Mouse (Mus musculus) ES-E14 (cell line): ENCODE measurements around the gene Supt4a. TPM values are rescaled to one million over a fixed set of nuclear protein-coding genes. Genes with fewer than 3 reads are reported as not detected.
A peak's percentile ranks its signal among the peaks of the same experiment; 100 is the strongest.

Experiments used
- DNase-seq: peaks from one replicate; pipeline ENCODE4 v3.0.0-alpha.2; 2013; ENCODE audit warnings: low read depth, low spot score
- H3K27ac ChIP-seq: 2 replicates; pipeline ENCODE4 v1.5.1; 2012; ENCODE audit warnings: low read depth, mild to moderate bottlenecking, low read length, moderate library complexity, mixed read lengths; ENCODE audit not compliant: poor library complexity, insufficient read depth, severe bottlenecking
- H3K36me3 ChIP-seq: 2 replicates; pipeline ENCODE4 v1.6.1; 2012; ENCODE audit warnings: mild to moderate bottlenecking, low read length, moderate library complexity, mixed read lengths; ENCODE audit not compliant: control insufficient read depth, poor library complexity, insufficient read depth, severe bottlenecking
- H3K4me1 ChIP-seq, 2 experiments: fragments of 150-350 bp in 1 of 2; sonication (generic) in 1 of 2; 2 replicates each; pipeline ENCODE4 v1.6.1; 2012; ENCODE audit warnings: low read length in 2 of 2, mild to moderate bottlenecking in 1 of 2, mixed read lengths in 1 of 2; ENCODE audit not compliant: control insufficient read depth in 2 of 2, insufficient read depth in 2 of 2, poor library complexity in 1 of 2
- H3K4me3 ChIP-seq, 2 experiments: fragments of 150-350 bp in 1 of 2; sonication (generic) in 1 of 2; 2 replicates each; pipeline ENCODE4 v1.5.1; 2012; ENCODE audit warnings: low read length in 2 of 2, low read depth in 1 of 2, mild to moderate bottlenecking in 1 of 2, mixed read lengths in 1 of 2; ENCODE audit not compliant: insufficient read depth in 1 of 2, poor library complexity in 1 of 2, severe bottlenecking in 1 of 2
- H3K9ac ChIP-seq: 2 replicates; pipeline ENCODE4 v1.6.1; 2012; ENCODE audit warnings: low read depth, mild to moderate bottlenecking, low read length, mixed read lengths; ENCODE audit not compliant: poor library complexity, insufficient read depth, severe bottlenecking
- H3K9me3 ChIP-seq: fragments of 150-350 bp; sonication (generic); 2 replicates; pipeline ENCODE4 v1.6.1; 2012; ENCODE audit warnings: low read depth, mild to moderate bottlenecking, low read length; ENCODE audit not compliant: control insufficient read depth, insufficient read depth
- CHD2 ChIP-seq: IDR thresholded peaks from 2 replicates; pipeline ENCODE4 v1.6.1; 2014; ENCODE audit warnings: mild to moderate bottlenecking, low read depth, low read length, inconsistent platforms
- HCFC1 ChIP-seq: IDR thresholded peaks from 2 replicates; pipeline ENCODE4 v1.6.1; 2012; ENCODE audit warnings: low read length, inconsistent platforms, borderline replicate concordance; ENCODE audit not compliant: insufficient read depth
- MAFK ChIP-seq: IDR thresholded peaks from 2 replicates; pipeline ENCODE4 v1.6.1; 2014; ENCODE audit warnings: mild to moderate bottlenecking, low read depth, low read length, inconsistent platforms; ENCODE audit not compliant: insufficient read depth
- ZC3H11A ChIP-seq: IDR thresholded peaks from 2 replicates; pipeline ENCODE4 v1.6.1; 2012; ENCODE audit warnings: low read depth, mild to moderate bottlenecking, inconsistent platforms, low read length, borderline replicate concordance
- ZNF384 ChIP-seq: IDR thresholded peaks from 2 replicates; pipeline ENCODE4 v1.6.1; 2012; ENCODE audit warnings: low read depth, low read length, inconsistent platforms
- in situ Hi-C, 2 experiments: fragments of 600-800 bp; cut with MboI; formaldehyde crosslinking; loops; one replicate each; pipeline ENCODE4 v1.15.1; 2025; ENCODE audit warnings: low sequenced_read_pairs in 2 of 2, inconsistent platforms in 1 of 2; ENCODE audit not compliant: unreplicated experiment in 2 of 2
- total RNA-seq: library from RNA; depleted of rRNA; stranded (reverse); fragments of 300-350 nt; gene quantifications from 2 replicates; pipeline ENCODE4 v1.2.3, GENCODE M21; 2012

Supt4a gene
- total RNA-seq, 1 experiment: 220 TPM

DNA sequence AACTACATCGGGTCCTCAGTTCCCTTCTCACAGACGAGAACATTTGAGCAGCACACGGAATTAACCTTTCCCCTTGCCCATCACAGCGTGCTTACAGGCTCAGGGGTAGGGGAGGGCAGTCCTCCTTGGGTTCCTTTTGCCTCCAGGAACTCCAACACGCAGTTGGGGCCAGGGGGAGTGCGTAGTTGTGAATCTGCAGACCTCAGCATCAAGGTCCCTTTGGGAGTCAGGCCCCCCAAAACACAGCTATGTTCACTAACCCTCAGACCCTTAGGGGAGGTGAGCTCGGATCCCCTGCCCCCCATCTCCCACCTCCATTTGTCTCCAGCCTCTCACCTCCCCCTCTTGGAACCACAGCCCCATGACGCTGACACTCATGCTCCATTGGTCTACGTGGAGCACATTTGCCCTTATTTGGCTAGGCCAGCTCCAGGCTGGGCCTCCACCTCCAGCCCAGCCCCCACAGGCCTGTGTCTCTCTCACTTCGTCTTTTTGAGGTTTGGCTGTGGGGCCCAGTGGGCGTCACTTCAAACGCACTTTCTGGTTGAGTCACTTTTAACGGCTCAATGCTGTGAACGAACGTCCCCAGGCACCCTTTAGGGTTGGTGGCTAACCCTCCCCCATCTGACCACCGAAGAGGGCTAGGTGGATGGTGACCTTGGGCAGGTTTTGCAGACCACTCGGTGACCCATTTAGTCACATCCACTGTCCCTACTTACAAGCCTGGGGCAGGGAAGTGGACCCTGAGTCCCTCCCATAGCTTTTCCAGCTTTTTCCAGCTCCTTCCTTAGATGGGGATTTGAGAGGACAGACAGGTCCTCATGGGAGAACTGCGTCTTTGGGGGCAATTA lies 12.1 kb downstream of the Supt4a start:
- H3K4me1 ChIP-seq: peaks cover 2 to 29% of the 10 kb centered on the region in 2 experiments; a peak in 2 of 4 replicates
- DNase-seq: no peak
- in situ Hi-C loops: no loop called here
- TF ChIP-seq HCFC1: no peak
- no peak for TF ChIP-seq CHD2
- 0 out of 2 replicates have a peak, but pooled peaks cover 7% of the 10 kb centered on the region for H3K36me3 ChIP-seq
- H3K9ac ChIP-seq: peak overlapping the region; percentile 58
- H3K9me3 ChIP-seq: no peaks in the 10 kb centered on the region
- H3K4me3 ChIP-seq: peak overlapping the region; percentile 10 to 65; a peak in 2 of 4 replicates
- H3K27ac ChIP-seq: peak overlapping the region; percentile 20; the same call in 1 of the 2 replicates

DNA sequence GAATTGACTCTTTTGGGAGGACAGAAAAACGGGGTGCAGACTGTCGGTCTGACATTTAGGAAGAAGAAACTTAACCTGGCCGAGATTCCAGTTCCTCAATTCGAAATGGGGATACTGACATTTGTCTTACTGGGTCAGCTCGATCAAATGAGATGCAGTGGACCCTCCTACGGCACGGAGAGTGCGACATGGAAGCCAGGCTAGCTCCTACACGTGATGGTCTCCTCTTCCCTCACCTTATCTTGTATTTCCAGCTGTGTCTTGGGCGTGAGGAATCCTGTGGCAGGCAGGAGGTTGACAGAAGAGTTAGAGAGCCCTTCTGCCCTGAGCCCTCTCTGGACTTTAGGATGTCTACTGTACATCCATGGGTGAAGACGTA lies 12.7 kb downstream of the Supt4a start:
- peak overlapping the region; percentile 58; the same call in 1 of the 2 replicates for H3K9ac ChIP-seq
- H3K4me3 ChIP-seq: no peak overlapping the region
- H3K4me1 ChIP-seq: peaks cover 2 to 30% of the 10 kb centered on the region in 2 experiments; a peak in 2 of 4 replicates
- H3K27ac ChIP-seq: no peak overlapping the region; the same call in 1 of the 2 replicates
- no peaks in the 10 kb centered on the region for H3K9me3 ChIP-seq
- TF ChIP-seq ZNF384 (no peak), CHD2 (no peak), HCFC1 (no peak), ZC3H11A (no peak), MAFK (no peak)
- DNase-seq: no peak
- in situ Hi-C loops: no loop called here
- 0 out of 2 replicates have a peak, but pooled peaks cover 2% of the 10 kb centered on the region for H3K36me3 ChIP-seq

DNA sequence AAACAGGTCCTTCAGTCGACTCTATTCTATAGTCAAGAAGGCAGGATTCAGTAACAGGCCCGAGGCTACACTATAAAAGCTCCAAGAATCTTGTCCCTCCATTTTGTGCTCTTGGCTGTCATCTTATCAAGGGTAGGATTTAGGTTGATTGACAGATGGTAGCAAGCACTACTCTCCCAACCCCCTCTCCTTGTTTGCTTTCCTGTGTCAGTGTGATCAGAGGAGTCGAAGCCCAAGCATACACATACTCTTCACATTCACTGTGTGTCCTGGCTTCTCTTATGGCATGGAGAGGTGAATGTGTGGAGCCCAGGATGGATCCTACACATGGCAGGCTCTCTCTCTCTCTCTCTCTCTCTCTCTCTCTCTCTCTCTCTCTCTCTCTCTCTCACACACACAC lies 13.2 kb downstream of the Supt4a start:
- H3K27ac ChIP-seq: no peak overlapping the region
- no peak overlapping the region for H3K9ac ChIP-seq
- H3K4me1 ChIP-seq: peaks cover 2 to 30% of the 10 kb centered on the region in 2 experiments; a peak in 2 of 4 replicates
- H3K4me3 ChIP-seq: no peak overlapping the region
- H3K36me3 ChIP-seq: no peaks in the 10 kb centered on the region
- in situ Hi-C loops: no loop called here
- no peaks in the 10 kb centered on the region for H3K9me3 ChIP-seq
- TF ChIP-seq ZNF384: no peak
- TF ChIP-seq CHD2: no peak
- no peak for TF ChIP-seq MAFK
- DNase-seq: no peak

DNA sequence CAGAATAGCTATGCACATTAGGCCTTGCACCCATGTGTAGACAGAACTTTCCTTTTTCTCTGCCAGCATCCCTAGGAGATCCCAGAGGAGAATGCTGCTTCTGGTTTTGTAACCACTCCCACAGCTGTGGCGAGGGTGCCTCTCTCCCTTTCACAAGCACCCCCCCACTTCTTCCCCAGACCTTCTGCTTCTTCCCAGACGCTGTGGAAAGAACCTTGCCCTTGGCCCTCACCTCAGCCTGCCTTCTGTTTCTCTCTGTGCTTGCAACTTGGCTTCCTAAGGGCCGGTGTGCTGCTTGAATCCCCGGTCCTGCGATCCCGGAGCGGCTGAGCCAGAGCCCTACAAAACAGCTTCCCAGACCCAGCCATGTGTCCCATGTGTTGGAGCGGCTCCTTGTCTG lies 13.7 kb downstream of the Supt4a start:
- peak overlapping the region; percentile 31; the same call in 1 of the 2 replicates for H3K9ac ChIP-seq
- H3K27ac ChIP-seq: no peak overlapping the region
- TF ChIP-seq HCFC1: no peak
- TF ChIP-seq CHD2: no peak
- no peak for TF ChIP-seq MAFK
- TF ChIP-seq ZC3H11A: no peak
- no peak for TF ChIP-seq ZNF384
- DNase-seq: no peak
- H3K4me3 ChIP-seq: no peak overlapping the region
- H3K4me1 ChIP-seq: peaks cover 2 to 30% of the 10 kb centered on the region in 2 experiments; a peak in 2 of 4 replicates
- no peaks in the 10 kb centered on the region for H3K36me3 ChIP-seq
- no peaks in the 10 kb centered on the region for H3K9me3 ChIP-seq
- in situ Hi-C loops: no loop called here

DNA sequence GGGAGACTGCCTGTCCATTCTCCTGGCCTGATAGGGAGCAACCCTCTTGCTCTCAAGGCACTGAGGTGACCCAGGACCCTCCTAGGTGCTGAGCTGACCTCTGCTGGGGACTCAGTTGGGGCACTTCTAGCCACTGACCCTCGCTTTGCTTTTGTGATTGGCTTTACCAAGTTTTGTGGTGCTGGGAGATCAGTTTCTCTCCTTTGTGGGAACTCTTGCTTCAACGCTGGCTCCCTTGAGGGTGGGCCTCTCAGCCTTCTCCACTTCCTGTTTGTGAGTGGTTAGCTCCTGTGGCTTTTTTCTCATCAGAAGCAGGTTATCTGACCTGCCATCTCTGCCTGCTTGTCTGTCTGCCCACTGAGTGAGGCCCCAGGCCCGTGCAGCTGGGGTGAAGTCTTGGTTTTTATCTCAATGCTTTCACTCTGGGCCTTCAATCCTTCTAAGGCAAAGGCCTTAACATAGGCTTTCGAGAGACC lies 14.2 kb downstream of the Supt4a start:
- Histone ChIP-seq H3K9me3 (no peaks in the 10 kb centered on the region), H3K4me3 (no peak overlapping the region), H3K9ac (peak overlapping the region; percentile 31; the same call in 1 of the 2 replicates), H3K36me3 (no peaks in the 10 kb centered on the region), H3K27ac (no peak overlapping the region), H3K4me1 (peaks cover 2 to 31% of the 10 kb centered on the region in 2 experiments; a peak in 2 of 4 replicates)
- DNase-seq: no peak
- in situ Hi-C loops: no loop called here
- TF ChIP-seq HCFC1 (no peak), CHD2 (no peak), ZNF384 (no peak), ZC3H11A (no peak), MAFK (no peak)
